Mouse (Mus musculus) kidney, adult 2 months (tissue): ENCODE results near the gene Zfp94.

Experiments
- CTCF ChIP-seq: fragments of 200-500 bp; conservative IDR thresholded peaks from 2 replicates; pipeline ENCODE4 v1.5.1; 2011; ENCODE audit warnings: low read depth, mild to moderate bottlenecking, control low read depth, low read length, moderate library complexity, mixed read lengths; ENCODE audit not compliant: insufficient read depth, insufficient read length
- POLR2A ChIP-seq: fragments of 200-500 bp; IDR thresholded peaks from one replicate; pipeline ENCODE4 v1.6.1; 2011; ENCODE audit warnings: low read depth, low read length, control low read depth

GRCm38 (mm10) chr7:24274456-24274855 is 42.0 kb downstream of the Zfp94 start:
- TF ChIP-seq CTCF (no peak), POLR2A (no peak)
